Mouse (Mus musculus) intestine, embryonic 15.5 days (tissue): ENCODE data around the gene Mical2. TPM values are rescaled to one million over a fixed set of nuclear protein-coding genes. Genes with fewer than 3 reads are reported as not detected.
A peak's percentile ranks its signal among the peaks of the same experiment; 100 is the strongest.

Experiments used
- ATAC-seq: fragments of 200-750 bp; cut with Nextera tagmentation; 2 replicates; pipeline ENCODE4 v1.8.0; 2017; ENCODE audit warnings: moderate TSS enrichment, moderate library complexity
- H3K27ac ChIP-seq: fragments of 300-500 bp; sonication (generic); 2 replicates; pipeline ENCODE4 v1.5.1; 2015; ENCODE audit warnings: mild to moderate bottlenecking, inconsistent platforms
- H3K27me3 ChIP-seq: fragments of 300-500 bp; sonication (generic); replicated peaks from 2 replicates; pipeline ENCODE4 v1.6.1; 2015; ENCODE audit warnings: inconsistent platforms
- H3K36me3 ChIP-seq: fragments of 300-500 bp; sonication (generic); 2 replicates; pipeline ENCODE4 v1.6.1; 2015; ENCODE audit warnings: inconsistent platforms
- H3K4me1 ChIP-seq: fragments of 300-500 bp; sonication (generic); replicated peaks from 2 replicates; pipeline ENCODE4 v1.6.1; 2015; ENCODE audit warnings: inconsistent platforms
- H3K4me2 ChIP-seq: fragments of 300-500 bp; sonication (generic); replicated peaks from 2 replicates; pipeline ENCODE4 v1.6.1; 2015; ENCODE audit warnings: mild to moderate bottlenecking, inconsistent platforms
- H3K4me3 ChIP-seq: fragments of 300-500 bp; sonication (generic); replicated peaks from 2 replicates; pipeline ENCODE4 v1.5.1; 2015; ENCODE audit warnings: inconsistent platforms
- H3K9ac ChIP-seq: fragments of 300-500 bp; sonication (generic); 2 replicates; pipeline ENCODE4 v1.6.1; 2015; ENCODE audit warnings: inconsistent platforms
- H3K9me3 ChIP-seq: fragments of 300-500 bp; sonication (generic); 2 replicates; pipeline ENCODE4 v1.6.1; 2016; ENCODE audit warnings: inconsistent platforms
- WGBS: fragments of 180-500 bp; shearing (Covaris S2); methylation state at CpG from one replicate; pipeline ENCODE4 v1.1.7; 2015; 5-methylcytosine and 5-hydroxymethylcytosine counted together
- polyA plus RNA-seq: library from polyadenylated mRNA; unstranded; fragments of >200 nt; fragmentation: Nextera tagmentation; extraction: Ambion mirVana; gene quantifications from 2 replicates; pipeline ENCODE4 v1.2.1, GENCODE M21; 2015

Gene Mical2
- polyA plus RNA-seq, 1 experiment from 2014 or later, result 18.6 TPM

DNA sequence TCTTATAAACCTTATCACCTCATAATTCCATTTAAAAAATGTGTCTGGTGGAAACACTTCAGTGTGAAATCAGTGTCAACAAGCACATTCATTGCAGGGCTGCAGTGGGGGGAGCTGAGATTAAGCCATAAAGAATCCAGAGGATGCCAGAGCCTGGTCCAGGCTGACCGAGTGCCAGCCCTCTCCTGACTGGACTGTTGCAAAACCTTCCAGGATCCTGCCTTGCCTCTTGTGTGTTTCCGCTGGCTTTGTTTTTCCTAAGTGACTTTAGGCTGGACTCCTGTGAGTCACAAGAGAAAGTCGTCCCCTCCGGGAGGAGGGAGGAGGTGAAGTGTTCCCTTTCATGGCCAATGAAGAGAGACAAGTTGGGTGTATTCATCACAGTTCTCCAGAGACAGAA, 64.3 kb downstream of the Mical2 start:
- H3K9me3 ChIP-seq, result no peaks in the 10 kb centered on the region
- H3K27me3 ChIP-seq, result no peaks in the 10 kb centered on the region
- ATAC-seq, result no peak
- H3K36me3 ChIP-seq, result no peaks in the 10 kb centered on the region
- H3K4me3 ChIP-seq, result no peak overlapping the region
- WGBS, result 49% methylated on average over 4 of the region's 4 CpGs
- H3K27ac ChIP-seq, result no peak overlapping the region
- H3K4me2 ChIP-seq, result no peak overlapping the region
- no peak overlapping the region for H3K9ac ChIP-seq
- 0 out of 2 replicates have a peak, but pooled peaks cover 9% of the 10 kb centered on the region for H3K4me1 ChIP-seq

DNA sequence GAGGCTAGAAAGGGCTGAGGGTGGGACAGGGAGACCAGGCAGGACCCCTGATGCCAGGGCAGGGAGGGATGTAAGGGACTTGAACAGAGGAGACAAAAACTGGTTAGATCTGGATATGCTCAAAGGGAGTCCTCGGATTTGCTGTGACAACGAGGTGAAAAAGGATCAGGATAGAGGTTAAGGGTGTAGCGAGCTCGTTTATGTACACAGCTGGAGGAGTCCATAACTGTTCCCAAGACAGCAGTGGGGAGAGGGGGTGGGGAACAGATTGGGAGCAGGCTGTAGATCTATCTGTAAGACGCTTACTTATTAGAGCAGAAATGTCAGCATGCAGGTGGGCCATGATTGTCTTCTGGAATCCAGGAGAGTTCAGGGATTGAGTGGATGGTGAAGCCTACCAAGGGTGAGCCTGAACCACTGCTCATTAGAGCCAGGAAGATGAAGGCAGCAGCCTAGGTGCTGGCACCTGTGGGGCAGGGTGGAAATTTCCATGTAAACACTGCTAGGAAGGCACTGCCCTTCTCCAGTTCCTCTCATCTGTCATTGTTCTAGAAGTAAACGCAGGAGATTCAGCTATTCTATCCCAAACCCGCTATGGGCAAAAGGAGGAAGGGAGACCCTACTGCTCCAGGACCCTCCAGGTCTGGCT, 67.9 kb downstream of the Mical2 start:
- H3K4me1 ChIP-seq, result peaks cover 9% of the 10 kb centered on the region; the same call in 1 of the 2 replicates
- no peak overlapping the region for H3K9ac ChIP-seq
- no peak overlapping the region for H3K4me2 ChIP-seq
- H3K4me3 ChIP-seq, result no peak overlapping the region
- H3K27me3 ChIP-seq, result no peaks in the 10 kb centered on the region
- no peaks in the 10 kb centered on the region for H3K9me3 ChIP-seq
- WGBS, result 41% methylated on average over 7 of the region's 7 CpGs
- H3K27ac ChIP-seq, result 0 out of 2 replicates have a peak overlapping the region, but pooled peaks have one; percentile 6
- H3K36me3 ChIP-seq, result no peaks in the 10 kb centered on the region
- peak; percentile 53 for ATAC-seq

DNA sequence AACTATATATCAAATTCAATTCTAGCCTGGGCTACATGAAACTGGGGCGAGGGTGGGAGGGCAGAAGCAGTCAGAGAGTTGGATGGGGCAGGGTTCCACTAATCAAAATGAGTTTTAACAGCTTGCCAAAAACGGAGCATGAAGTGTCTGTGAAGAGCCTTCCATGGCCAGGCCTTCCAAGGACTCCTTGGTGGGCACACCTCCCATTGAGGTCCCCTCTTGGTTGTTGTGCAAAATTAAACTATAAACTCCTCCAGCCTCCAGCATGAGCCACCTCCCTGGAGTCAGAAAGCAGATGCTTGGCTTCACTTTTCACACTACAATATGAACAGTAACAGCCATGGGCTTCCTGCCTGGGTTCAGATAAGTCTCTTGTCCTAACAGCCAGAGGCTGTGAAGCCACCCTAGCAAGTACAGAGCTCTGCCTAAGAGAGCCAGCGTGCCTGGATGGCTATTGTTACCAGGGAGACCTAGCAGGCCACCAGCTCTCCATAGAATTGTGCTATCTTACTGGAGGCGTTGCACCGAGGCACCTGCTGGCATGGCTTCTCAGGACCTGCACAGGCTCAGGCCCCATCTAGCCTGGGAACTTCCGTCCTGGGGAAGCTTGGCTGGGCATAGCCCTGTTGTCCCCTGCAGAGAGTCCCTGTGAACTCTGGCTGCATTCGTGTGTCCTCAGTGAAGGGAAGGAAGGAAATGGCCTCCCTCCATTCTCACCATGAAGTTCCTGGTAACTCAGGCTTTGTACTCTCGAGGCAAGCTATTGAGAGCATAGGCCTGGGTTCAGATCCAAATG, 70.0 kb downstream of the Mical2 start:
- Histone ChIP-seq H3K4me2 (no peak overlapping the region), H3K4me3 (no peak overlapping the region), H3K36me3 (no peaks in the 10 kb centered on the region), H3K9ac (no peak overlapping the region), H3K4me1 (peaks cover 17% of the 10 kb centered on the region), H3K27me3 (no peaks in the 10 kb centered on the region), H3K27ac (no peak overlapping the region), H3K9me3 (no peaks in the 10 kb centered on the region)
- 73% methylated on average over 8 of the region's 8 CpGs for WGBS
- no peak for ATAC-seq

DNA sequence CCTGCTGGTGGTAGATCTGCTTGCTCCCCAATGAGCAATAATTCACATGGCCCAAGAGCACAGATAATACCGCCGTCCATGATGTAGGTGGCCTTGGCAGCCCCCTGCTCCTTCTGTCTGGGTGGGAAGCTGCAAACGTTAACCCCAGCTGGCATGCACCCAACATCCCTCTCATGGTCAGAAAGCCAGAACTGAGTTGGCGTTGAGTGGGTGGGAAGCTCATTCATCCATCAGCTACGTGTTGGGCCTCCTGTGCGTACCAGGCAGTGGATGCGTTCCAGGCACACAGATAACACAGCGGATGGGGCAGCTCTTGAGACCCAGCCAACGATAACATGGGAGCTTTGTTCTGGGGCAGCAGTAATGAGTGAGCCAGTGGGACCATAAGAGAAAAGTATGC, 72.4 kb downstream of the Mical2 start:
- no peak overlapping the region for H3K4me2 ChIP-seq
- H3K27me3 ChIP-seq, result no peaks in the 10 kb centered on the region
- no peak overlapping the region for H3K4me3 ChIP-seq
- H3K9ac ChIP-seq, result no peak overlapping the region
- 0 out of 2 replicates have a peak, but pooled peaks have one; percentile 15 for ATAC-seq
- peaks cover 17% of the 10 kb centered on the region for H3K4me1 ChIP-seq
- no peaks in the 10 kb centered on the region for H3K36me3 ChIP-seq
- H3K9me3 ChIP-seq, result no peaks in the 10 kb centered on the region
- H3K27ac ChIP-seq, result no peak overlapping the region
- WGBS, result 61% methylated on average over 9 of the region's 9 CpGs

DNA sequence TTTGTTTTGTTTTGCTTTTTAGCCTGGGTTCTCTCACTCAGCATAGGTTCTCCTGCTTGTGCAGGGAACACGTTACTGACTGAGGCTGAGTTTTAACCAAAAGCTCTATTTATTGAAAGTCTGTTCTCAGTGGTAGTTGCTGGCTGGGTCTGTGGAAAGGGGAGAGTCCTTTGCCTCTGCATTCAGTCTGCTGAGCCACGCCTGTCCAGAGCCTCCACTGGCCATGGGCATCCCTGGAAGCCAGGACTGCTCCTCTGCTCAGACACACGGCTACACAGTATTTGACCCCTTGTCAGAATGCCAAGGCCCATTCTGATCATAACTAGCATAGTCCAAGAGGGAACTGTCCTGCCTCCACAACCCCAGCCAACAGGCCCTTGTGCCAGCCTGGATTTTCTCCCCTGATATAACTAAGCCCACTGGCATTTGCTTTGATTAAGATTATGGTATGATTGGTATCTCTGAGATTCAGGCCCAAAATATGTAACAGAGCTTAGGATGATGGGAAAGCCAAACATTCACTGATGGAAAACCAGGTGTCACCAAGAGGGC, 73.3 kb downstream of the Mical2 start:
- H3K4me2 ChIP-seq, result no peak overlapping the region
- no peaks in the 10 kb centered on the region for H3K27me3 ChIP-seq
- H3K4me1 ChIP-seq, result peaks cover 14% of the 10 kb centered on the region
- H3K9me3 ChIP-seq, result no peaks in the 10 kb centered on the region
- ATAC-seq, result no peak
- H3K4me3 ChIP-seq, result no peak overlapping the region
- 69% methylated on average over 3 of the region's 3 CpGs for WGBS
- no peak overlapping the region for H3K9ac ChIP-seq
- no peaks in the 10 kb centered on the region for H3K36me3 ChIP-seq
- H3K27ac ChIP-seq, result peak overlapping the region; percentile 9; the same call in 1 of the 2 replicates

DNA sequence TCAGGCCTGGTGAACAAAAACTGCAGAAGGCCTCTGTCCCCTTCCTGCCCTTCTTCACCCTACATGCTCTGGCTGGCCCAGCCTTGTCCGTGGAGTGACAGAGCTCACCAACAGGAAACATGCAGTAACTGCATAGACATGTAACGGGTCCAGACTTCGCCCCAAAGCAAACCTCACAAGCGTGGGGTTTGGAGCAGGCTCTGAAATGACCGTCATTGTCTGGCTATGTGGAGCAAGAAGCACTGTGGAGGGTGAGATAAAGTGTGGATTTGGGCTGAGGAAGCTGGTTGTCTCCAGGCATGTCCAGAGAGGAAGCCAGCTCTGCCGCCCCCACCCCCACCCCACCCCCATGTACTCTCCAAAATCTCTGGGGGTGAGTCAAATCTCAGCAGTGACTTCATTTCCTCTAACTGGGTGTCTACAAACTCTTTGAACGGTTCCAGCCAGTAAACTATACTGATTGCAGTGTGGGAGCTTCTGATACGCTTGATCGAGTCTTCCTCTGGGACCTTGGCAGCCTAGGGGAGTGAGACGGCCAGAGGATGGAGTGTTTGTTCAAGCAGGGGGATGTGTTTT, 74.0 kb downstream of the Mical2 start:
- no peak for ATAC-seq
- H3K27ac ChIP-seq, result peak overlapping the region; percentile 2; the same call in 1 of the 2 replicates
- peaks cover 14% of the 10 kb centered on the region for H3K4me1 ChIP-seq
- no peak overlapping the region for H3K4me2 ChIP-seq
- H3K36me3 ChIP-seq, result no peaks in the 10 kb centered on the region
- H3K4me3 ChIP-seq, result no peak overlapping the region
- no peaks in the 10 kb centered on the region for H3K27me3 ChIP-seq
- WGBS, result 65% methylated on average over 10 of the region's 10 CpGs
- H3K9me3 ChIP-seq, result no peaks in the 10 kb centered on the region
- no peak overlapping the region for H3K9ac ChIP-seq

DNA sequence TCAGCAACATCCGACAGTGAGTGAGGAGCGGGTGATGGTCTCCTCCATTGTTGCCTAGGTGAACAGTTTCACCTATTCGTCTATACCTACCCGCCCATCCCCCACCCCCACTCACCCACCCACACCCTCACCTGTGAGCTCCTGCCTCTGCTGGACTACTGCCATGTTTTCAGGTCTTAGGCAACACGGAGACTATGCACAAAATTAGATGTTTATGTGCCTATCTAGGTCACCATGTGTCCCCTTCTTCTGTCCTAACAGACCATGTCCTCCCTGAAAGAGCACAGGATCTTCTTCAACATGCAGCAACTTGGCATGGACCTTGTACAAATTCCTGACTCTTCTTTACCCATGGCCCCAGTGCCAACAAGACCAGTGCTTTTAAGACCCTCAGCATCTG, 74.5 kb downstream of the Mical2 start:
- Histone ChIP-seq H3K4me1 (peaks cover 14% of the 10 kb centered on the region), H3K4me2 (no peak overlapping the region), H3K4me3 (no peak overlapping the region), H3K27me3 (no peaks in the 10 kb centered on the region), H3K36me3 (no peaks in the 10 kb centered on the region), H3K27ac (no peak overlapping the region), H3K9me3 (no peaks in the 10 kb centered on the region), H3K9ac (no peak overlapping the region)
- no peak for ATAC-seq
- 79% methylated on average over 5 of the region's 5 CpGs for whole genome bisulfite sequencing

DNA sequence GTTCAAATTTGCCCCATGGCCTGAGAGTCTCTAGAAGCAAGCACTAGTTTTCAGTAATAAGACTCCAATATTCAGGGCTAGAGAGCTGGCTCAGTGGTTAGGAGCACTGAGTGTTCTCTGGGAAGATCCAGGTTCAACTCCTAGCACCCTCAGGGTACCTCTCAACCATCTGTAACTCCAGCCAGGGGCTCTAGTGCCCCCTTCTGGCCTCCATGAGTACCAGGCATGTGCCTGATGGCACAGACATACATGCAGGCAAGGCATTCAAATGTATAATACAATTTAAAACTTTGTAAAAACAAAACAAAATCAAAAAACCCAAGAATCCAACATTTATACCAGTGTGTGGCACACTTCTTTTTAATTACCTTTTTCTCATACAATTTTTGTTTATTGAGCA, 75.4 kb downstream of the Mical2 start:
- no peak overlapping the region for H3K4me2 ChIP-seq
- H3K4me3 ChIP-seq, result no peak overlapping the region
- no peak overlapping the region for H3K27ac ChIP-seq
- H3K4me1 ChIP-seq, result peaks cover 14% of the 10 kb centered on the region
- H3K9ac ChIP-seq, result no peak overlapping the region
- ATAC-seq, result no peak
- no peaks in the 10 kb centered on the region for H3K9me3 ChIP-seq
- H3K27me3 ChIP-seq, result no peaks in the 10 kb centered on the region
- H3K36me3 ChIP-seq, result no peaks in the 10 kb centered on the region

DNA sequence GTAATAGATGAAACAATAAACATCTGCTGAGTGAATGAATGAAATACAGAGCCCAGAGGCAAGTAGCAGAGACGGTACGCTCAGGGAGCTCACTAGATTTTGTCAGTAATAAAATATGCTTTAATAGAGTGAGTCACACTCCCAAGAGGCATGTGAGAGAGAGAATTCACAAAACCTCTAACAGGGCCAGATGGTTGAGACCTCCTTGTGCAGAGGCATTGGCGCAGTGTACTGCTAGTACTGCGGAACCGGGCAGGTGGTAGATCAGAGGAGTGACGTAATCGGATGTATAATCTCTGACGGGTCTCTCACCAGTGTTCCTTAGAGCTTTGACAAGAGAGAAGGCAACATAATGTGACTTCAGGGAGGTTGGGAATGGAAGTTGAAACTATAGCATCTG, 78.7 kb downstream of the Mical2 start:
- H3K9ac ChIP-seq, result no peak overlapping the region
- 80% methylated on average over 8 of the region's 8 CpGs for WGBS
- no peak overlapping the region for H3K4me3 ChIP-seq
- H3K4me1 ChIP-seq, result peaks cover 2% of the 10 kb centered on the region; the same call in 1 of the 2 replicates
- no peaks in the 10 kb centered on the region for H3K27me3 ChIP-seq
- no peaks in the 10 kb centered on the region for H3K36me3 ChIP-seq
- no peak for ATAC-seq
- no peak overlapping the region for H3K27ac ChIP-seq
- H3K4me2 ChIP-seq, result no peak overlapping the region
- H3K9me3 ChIP-seq, result no peaks in the 10 kb centered on the region

DNA sequence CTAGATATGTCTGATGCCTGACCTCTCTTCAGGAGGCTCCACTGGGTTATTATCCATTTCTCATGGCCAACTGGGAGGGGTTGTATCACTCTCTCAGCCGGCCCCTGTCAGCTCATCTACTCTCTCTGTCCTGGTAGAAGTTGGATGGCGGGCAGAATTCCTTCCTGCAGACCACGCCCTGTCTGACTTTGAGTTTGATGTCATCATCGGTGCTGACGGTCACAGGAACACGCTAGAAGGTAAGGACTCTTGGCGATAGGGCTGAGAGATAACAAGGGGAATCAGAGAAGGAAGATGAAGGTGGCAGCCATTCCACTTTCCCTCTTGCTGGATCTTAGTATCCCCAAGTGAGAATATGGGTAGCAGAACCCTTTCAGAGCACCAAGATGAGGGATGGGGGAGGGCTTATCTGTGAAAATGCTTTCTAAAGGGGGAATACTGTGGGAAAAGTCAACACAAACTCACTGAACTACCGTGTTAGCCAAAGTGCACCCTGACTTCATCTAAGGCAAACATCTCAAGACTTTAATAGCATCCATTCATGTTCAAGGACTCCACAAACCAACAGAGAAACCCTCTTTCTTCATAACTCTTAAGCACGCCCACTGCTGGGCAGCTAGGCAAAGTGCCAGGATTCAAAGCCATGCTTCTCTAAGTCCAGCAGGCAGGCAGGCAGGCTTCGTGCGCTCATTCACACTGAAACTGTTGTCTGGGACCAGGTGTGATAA, 83.8 kb downstream of the Mical2 start:
- H3K4me1 ChIP-seq, result no peaks in the 10 kb centered on the region
- H3K9ac ChIP-seq, result no peak overlapping the region
- no peaks in the 10 kb centered on the region for H3K9me3 ChIP-seq
- H3K4me2 ChIP-seq, result no peak overlapping the region
- H3K27ac ChIP-seq, result peak overlapping the region; percentile 39; the same call in 1 of the 2 replicates
- 66% methylated on average over 11 of the region's 11 CpGs for WGBS
- H3K4me3 ChIP-seq, result no peak overlapping the region
- 0 out of 2 replicates have a peak, but pooled peaks cover 5% of the 10 kb centered on the region for H3K36me3 ChIP-seq
- ATAC-seq, result peak; percentile 69
- no peaks in the 10 kb centered on the region for H3K27me3 ChIP-seq

DNA sequence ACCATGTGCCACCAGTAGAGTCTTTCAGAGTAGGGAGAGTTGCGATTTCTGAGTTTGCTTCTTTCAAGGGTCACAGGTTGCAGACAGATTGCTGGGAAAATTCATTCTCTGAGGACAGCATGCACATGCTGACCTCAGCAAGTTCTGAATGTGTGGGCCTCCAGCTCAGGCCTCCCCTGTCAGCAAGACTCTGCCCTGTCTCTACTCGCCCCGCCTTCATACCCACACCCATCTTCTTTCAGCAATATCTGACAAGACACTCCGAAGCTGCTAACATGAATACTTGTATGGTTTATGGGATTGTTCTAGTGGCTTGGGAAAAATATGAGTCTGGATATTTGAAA, 84.3 kb downstream of the Mical2 start:
- Histone ChIP-seq H3K9me3 (no peaks in the 10 kb centered on the region), H3K36me3 (0 out of 2 replicates have a peak, but pooled peaks cover 5% of the 10 kb centered on the region), H3K27ac (peak overlapping the region; percentile 39; the same call in 1 of the 2 replicates), H3K9ac (no peak overlapping the region), H3K4me2 (no peak overlapping the region), H3K4me3 (no peak overlapping the region), H3K27me3 (no peaks in the 10 kb centered on the region), H3K4me1 (no peaks in the 10 kb centered on the region)
- peak; percentile 68 for ATAC-seq
- WGBS, result 65% methylated on average over 4 of the region's 4 CpGs

DNA sequence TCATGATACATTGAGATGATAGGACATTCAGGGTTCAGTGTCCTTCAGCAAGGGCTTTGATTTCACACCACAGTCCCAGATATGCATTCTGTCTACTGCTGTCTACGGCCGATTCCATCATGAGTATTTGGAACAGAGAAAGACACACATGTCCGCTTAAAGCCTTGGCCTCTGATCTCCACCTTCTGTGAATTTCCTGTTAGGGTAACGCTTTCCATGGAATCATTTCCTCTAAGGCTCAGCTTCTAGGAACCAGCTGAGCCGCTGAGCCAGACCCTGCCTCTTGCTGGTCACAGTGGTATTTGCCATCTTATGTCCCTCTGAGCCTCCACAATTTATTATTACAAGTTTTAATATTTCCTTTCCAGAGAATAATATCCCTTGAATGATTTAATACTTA, 87.6 kb downstream of the Mical2 start:
- ATAC-seq, result no peak
- H3K4me1 ChIP-seq, result no peaks in the 10 kb centered on the region
- no peak overlapping the region for H3K9ac ChIP-seq
- no peak overlapping the region for H3K4me2 ChIP-seq
- 0 out of 2 replicates have a peak, but pooled peaks cover 5% of the 10 kb centered on the region for H3K36me3 ChIP-seq
- no peak overlapping the region for H3K4me3 ChIP-seq
- no peaks in the 10 kb centered on the region for H3K9me3 ChIP-seq
- 66% methylated on average over 5 of the region's 5 CpGs for WGBS
- no peak overlapping the region for H3K27ac ChIP-seq
- H3K27me3 ChIP-seq, result no peaks in the 10 kb centered on the region
